Mouse (Mus musculus) spleen, adult 2 months (tissue): Measurements from ENCODE around the gene Decr2.

Experiments used
- CTCF ChIP-seq: fragments of 200-500 bp; IDR thresholded peaks from 2 replicates; pipeline ENCODE4 v1.5.1; 2011; ENCODE audit warnings: mild to moderate bottlenecking, inconsistent platforms; ENCODE audit not compliant: insufficient read depth, insufficient read length, insufficient replicate concordance; ENCODE audit errors: extremely low read depth
- POLR2A ChIP-seq: fragments of 200-500 bp; IDR thresholded peaks from 2 replicates; pipeline ENCODE4 v1.6.1; 2011; ENCODE audit warnings: low read depth, low read length, inconsistent platforms

GRCm38 (mm10) chr17:26095121-26095740, 5.1 kb upstream of the Decr2 start, which contains the start of gene Nme4:
- no peak for TF ChIP-seq CTCF
- no peak for TF ChIP-seq POLR2A
